Mouse (Mus musculus) left cerebral cortex, adult 9 months (tissue): ENCODE data around the gene Arcn1.
"Not testable (repeated sequence)": the region's sequence is repeated elsewhere in the genome, so short reads cannot be mapped to it uniquely, and the experiment has no call there.

ENCODE experiments used
- DNase-seq, 2 experiments: peaks; one replicate each; pipeline ENCODE4 v3.0.0; 2022; ENCODE audit warnings: low spot score in 2 of 2

Arcn1 gene

DNA sequence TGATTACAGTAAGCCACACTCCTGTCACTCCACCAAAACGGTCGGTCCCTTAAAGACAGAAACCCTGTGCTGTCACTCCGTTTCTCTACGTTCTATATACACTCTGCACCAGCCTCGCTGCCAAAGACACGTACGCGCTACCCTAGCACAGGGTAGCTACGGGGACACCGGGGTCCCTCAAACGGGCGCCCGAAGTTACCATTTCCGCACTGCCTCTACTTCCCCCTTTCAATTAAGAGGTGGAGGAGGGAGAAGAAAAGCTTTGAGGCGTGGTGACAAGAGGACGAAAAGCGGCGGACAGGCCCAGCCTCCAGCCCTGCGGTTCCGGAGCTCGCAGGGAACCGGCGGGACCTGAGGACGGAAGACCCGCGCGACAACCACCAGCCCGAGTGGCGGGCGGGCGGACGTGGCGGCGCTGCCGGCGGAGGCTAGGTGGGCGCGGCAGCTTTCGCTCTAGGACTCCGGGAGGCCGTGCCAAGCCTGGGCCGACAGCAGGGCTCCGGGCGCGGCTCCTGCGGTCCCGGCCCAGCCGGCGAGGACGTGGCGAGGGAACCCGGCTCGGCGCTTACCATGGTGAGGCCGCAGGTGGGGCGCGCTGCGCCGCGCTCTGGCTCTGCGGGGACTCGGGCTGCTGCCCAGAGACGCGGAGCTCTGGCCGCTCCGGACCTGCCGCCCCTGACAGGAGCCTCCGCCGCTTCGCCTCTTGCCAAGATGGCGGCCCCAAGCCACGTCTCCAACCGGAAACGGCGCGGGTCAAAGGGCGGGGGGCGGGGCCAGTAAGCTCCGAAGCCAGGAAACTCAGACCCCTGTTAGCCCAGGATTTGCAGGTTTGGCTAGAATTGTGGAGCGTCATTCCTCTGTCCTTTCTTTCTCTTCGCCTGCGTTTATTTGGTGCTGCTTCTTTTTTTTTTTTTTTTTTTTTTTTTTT, at the start of gene Arcn1, which contains the start of gene Ift46:
TSS of gene Arcn1 (minus strand) at position 745 of the 928 bp plus-strand sequence.
TSS of gene Ift46 (plus strand) at position 808 of the 928 bp plus-strand sequence.
- peak; percentile 50 to 76 for DNase-seq

DNA sequence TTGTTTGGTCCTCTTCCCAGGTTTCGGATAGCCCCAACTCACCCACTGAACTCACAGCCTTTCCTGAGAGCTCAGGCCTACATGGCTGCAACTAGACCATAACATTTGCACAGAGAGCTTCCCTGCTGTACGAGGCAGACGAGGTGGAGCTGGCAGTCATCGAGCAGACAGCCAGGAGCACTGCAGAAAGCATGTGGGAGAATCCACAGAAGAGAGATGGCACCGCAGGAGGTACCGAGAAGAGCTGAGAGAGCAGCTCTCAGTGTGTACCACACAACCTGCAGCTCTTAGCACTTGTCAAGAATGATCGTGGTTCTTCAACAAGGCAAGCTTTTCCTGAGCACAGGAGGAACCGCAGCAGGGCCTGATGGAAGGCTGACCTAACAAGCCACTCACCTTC, 46.5 kb upstream of the Arcn1 start:
- DNase-seq, result no peak

DNA sequence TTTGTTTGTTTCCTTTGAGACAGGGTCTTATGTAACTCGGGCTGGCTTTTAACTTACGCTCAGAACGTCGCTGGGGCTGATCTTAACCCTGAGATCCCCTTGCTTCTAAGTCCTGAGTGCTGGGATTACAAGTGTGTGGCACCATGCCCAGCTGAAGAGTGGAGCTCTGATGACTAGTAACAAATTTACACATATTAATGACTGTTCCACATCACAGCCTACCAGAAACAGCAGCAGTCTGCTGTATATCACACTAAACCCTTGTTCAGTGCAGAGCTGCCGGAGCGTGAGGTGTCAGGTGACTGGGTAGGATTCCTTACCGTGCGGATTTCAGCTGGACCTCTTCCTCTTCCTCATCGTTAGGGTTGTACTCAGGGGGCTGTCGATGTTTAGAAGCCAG, 42.7 kb upstream of the Arcn1 start:
- DNase-seq, result no peak

DNA sequence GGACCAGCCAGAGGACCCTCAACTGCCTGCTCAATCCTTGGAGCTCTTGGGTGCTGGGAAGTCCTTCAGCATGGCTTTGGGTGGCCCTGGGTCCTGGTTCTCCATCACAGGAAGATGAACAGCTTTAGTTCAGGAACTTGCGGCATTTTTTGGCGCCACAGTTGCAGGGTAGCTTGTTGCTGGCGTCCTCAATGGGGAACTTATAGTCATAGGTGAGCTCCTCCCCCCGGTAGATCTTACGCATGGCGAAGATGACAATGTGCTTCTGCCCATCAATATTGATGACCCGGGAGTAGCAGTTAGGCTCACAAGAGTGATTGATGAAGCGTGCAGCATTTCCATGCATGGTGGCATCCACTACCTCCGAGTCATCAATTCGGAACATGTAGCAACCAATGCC, 40.1 kb upstream of the Arcn1 start:
- no peak for DNase-seq

DNA sequence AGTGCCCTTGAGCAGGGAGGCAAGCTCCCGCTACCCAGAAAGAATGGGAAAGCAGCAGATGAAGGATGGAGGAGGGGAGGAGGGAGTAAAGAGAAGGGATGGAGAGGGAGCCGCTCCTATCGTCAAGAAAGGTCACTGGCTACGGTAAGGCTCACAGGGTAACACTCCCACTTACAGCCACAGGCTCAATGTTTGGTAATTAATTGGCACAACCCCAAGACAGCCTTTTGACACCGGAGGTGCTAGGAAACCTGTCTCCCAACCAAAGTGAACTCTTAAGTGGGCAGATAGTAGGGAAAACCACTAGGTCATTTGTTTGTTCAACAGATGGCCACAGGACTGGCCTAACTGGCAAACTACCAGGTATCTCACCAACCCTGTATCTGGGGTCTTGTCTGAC, 39.5 kb upstream of the Arcn1 start:
- DNase-seq, result no peak

DNA sequence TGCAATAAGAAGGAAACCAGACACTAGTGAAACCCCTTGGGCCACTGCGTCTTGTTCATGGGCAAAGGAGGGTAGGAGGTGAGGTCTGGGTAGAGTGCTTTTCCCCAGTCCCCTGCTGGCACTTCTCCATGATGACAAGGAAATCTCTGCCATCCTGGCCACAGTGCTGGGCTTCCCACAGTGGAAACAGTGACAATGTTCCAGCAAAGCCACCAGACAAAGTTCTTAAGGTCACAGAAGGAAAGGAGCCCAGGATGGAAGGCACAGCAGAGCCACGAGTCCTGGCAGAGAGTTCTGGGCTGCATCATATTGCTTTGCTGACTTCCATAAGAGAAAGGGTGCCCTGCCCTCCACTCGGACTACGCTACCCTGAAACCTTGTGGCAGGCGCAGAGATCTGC, 37.9 kb upstream of the Arcn1 start:
- no peak for DNase-seq

DNA sequence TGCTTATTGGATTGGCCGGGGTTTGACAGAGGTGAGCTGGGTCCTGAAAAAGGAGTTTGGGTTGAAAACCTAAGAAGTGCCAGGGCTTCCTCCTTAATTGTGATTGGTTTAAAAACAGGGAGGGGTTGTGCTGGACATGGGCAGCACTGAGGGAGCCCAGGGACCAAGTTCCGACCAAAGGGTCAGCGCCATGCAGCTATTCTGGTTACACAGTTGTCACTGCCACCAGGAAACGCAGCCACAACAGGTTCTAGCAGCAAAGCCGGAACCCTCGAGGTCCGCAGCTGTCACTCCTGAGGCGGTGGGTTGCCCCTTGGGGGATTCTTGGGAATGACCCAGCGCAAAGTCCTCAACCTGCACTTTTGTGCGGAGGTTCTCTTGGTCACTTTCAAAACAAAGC, 37.0 kb upstream of the Arcn1 start:
- DNase-seq, result no peak

DNA sequence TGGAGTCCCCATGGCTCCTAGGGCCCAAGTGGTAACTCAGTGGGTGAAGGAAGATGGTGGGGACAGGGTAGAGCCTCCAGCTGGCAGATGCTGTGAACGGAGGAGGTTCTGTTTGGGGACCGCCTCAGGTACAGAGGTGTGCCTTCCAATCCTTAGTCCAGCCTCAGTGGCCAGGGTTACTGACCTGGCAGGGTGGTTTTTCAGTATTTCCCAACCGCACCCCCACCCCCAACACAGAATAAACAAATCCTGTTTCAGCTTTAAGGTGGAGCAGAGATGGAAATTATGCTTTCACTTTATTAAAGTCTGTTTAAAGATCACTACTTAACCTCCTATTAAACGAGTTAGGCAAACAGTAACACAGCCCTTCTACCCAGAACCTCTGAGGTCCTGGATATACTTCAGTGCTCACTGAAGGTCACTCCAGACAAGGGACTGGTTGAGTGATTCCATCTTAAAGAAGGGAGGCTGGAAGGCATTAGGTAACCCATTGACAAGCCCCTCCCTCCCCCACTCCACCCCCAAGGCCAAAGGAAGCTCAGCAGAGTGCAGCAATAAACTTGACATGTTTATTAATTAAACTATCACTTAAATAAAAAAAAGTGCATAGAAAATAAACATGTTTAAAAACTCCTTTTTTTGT, 35.3 kb upstream of the Arcn1 start, which contains the start of gene Ttc36:
TSS of gene Ttc36 (minus strand) at position 265 of the 643 bp plus-strand sequence.
- DNase-seq, result no peak

DNA sequence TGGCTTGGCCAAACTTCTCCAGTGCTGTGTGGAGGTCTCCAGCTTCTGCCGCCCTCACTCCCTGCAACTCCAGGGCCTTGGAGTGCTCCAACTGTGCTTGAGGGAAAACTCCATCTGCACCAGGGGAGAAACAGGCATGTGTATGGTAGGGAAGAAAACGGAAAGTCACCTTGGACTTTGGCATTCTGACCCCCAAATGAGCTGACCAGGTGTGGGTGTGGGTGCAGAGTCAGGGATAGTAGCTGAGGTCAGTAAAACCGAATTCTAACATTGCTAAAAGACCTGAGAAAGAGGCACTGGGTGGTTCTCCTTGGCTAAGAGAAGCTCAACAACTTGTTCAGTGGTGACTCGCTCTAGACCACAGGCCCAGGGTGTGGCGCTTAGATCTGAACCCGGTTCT, 34.0 kb upstream of the Arcn1 start:
- no peak for DNase-seq

DNA sequence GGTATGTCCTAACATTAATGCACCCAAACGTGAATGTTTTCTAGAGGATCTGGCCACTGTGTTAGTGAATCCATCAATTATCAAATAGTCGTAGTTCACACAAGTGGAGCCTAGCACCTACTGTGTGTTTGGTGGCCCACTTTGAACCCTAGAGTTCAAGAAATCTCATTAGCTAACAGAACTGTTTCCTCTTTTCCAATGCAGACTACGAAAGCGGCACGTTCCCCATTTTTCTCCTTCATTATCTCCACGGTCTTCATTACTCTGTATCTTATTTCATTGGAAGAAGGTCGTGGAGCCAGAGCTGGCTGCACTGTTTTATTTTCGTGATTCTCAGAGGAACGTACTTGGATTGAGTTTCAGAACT, 32.3 kb upstream of the Arcn1 start:
- no peak for DNase-seq

DNA sequence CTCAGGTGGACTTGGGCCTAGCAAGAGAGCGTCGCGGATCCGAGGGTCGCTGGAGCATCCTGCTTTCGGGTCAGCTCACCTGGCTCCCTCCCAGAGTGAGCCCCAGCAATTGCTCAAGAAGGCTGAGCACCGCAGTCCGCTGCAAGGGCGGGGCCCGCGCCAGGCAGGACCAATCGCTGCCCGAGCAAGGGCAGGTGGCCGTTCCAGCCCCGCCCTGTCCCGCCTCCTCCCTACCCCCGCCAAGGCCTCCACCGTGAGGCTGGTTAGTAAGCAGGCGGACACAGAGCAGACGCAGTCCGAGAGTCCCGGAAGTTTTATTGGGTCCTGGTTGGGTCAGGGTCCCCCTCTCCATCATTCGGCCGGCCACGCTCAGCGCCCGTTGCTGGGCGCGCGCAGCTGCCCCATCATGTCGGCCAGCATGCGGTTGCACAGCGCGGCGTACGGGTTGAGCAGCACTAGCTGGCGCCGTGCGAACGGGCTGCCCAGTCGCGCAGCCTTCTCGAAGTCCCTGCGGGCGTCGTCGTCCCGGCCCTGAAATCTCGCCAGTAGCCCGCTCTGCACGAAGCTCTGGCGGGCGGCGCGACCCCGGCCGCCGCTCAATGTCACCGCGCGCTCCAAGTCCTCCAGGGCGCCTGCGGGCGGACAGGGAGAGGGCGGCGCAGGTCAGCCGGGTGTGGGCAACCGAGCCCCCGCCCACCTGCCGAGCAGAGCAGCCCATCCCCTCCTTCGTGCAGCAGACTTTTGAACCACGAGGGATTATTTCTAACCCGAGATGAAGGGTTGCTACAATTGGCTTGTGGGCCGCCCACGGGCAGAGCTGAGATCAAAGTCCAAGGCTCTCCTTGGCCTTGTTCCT, 31.7 kb upstream of the Arcn1 start, which contains the start of gene Tmem25:
TSS of gene Tmem25 (minus strand) at position 206 of the 856 bp plus-strand sequence.
- peak; percentile 62 to 88 for DNase-seq

DNA sequence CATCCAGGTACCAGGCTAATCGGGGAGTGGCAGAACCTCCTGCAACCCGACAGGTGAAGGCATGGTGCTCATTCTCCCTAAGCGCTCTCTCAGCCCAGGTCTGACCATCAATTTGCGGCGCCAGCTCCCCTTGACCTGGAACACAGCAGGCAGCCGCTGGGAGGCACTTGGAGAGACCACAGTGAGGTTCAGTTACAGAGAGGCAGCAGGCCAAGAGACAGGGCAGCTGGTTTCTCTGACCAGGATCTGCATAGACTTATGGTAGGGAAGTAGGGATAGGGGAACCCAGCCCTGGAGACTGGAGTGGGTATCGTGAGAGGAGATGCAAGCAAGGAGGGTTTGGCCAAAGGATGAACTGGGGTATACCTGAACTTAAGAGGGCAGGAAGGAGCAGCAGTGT, 30.7 kb upstream of the Arcn1 start:
- no peak for DNase-seq

DNA sequence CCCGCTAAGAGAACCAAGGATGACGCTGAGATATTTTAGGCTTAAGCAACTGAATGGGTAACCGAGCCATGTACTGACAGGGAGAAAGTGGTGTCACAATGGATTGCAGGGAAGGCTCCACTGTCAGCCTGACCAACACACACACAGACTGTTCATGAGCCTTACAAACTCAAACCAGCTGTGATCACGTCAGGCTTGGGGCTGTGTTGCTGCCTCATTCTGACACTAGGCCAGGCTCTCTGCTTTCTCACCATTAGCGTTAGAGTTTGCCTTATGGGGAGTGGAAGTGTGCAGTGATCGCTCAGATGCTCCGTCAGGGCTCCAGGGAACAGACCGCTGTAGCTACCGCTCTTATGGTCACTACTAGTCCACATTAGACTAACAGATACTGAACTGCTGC, 25.2 kb upstream of the Arcn1 start:
- DNase-seq, result no peak

DNA sequence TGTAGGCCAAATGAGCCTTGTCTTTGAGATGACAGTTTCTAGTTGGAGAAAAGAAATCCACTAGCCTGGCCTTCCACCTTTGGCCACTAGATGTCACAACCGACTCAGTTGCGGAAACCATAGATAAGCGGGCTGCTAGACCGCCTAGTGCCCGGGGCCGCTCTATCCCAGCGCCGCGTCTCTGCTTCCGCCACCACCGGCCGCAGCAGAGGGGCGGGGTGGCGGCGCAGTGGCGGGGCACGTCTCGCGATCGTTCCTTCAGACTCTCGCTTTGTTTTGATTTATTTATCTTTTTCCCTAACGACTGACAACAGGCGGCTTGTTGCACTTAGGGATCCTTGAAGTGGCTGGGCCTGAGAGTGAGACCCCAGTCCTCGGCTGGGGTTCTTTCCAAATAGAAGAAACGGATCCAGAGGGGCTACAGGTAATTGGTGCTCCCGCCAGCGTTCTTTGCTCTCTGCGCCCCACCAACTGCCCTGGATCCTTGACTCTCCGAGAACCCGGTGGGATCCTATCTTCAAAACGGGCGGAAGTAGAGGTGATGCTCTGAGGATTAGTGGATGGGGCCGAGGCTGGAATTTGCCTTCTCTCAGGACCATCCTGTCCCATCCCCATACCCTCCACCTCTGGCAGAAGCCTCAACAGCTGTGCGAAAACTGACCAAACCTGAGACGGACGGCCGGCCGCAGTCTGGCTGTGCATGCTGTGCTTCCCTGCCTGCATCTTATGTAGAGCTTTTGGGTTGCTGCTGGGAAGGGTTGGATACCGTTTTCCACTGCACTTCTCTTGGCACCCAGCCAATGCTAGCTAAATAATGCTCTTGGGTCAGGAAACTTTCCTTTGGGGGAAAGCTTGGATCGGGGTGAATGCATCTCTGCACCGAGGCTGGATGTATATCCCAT, 5.4 kb upstream of the Arcn1 start:
- peak; percentile 82 to 97 for DNase-seq

DNA sequence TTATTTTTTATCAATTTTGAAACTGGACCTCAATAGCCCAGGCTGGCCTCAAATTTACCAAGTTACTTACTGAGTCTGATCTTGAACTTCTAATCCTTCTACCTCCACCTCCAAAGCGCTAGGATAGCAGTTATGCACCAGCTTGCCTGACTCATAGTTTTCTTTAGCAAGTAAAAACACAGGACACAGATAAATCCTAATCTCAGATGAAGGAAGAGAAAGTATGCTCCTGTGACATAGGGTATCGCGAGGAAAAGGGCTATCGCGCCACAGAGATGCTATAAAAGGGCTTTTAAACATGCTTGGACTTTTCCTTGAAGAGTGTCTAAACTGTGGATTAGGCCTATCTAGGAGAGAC, 4.7 kb upstream of the Arcn1 start:
- no peak for DNase-seq

DNA sequence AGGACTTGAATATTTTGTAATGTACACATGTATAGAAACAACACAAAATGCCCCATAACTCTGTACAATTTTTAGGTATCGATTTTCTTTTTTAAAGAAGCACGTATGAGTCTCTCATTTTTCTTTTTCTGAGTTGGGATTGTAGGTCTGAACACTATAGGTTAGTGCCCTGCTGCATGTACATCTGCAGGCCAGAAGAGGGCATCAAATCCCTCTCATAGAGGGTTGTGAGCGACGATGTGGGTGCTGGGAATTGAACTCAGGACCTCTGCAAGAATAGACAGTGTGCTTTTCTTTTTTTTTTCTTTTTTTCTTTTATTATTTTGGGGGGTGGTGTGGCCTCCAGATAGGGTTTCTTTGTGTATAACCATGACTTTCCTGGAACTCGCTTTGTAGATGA, 3.7 kb upstream of the Arcn1 start:
- no peak for DNase-seq

DNA sequence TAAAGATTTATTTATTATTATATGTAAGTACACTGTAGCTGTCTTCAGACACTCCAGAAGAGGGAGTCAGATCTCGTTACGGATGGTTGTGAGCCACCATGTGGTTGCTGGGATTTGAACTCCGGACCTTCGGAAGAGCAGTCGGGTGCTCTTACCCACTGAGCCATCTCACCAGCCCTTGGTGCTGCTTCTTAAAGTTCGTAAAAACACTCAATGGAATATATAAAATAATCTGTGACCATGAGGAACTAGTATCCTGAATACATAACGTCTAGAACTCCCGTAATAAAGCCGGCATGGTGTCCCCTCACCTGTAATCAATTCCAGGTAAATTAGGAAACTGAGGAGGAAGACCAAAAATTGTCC, 367 bp upstream of the Arcn1 start:
- not testable (repeated sequence) for DNase-seq

DNA sequence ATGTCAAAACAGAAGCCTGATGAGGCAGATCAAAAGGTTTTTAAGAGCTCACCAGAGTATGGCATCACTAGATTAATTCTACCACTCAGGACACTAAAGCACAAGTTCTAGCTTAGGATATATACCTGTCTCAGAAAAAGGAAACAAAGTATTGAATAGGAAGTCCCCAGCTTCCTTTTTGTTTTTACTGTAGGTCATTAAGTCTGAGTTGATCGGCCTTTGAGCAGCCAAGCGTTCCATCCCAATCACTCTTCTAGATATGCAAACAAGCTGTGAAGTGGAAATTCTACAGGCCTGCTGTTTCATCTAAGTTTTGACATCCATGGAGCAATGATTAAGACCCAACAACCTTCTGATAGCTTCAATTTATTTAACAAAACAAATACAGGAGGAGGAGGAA, 6.8 kb downstream of the Arcn1 start:
- DNase-seq, result no peak

DNA sequence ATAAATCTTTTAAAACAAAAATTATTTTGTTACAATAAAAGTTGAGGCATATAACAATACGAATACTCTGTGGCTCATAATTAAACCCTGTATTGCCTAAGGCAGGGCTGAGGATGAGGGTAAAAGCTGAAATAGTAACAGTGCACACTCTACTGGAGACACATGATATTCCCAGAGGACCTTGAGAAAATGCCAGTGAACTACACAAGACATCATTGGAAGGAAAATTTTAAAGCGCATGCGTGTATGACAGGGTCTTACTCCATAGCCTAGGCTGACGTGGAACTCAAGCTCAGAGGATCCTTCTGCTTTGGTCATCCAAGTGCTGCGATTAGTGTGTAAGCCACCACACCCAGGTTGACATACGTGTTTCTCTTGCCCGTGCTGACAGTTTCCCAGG, 19.2 kb downstream of the Arcn1 start:
- DNase-seq, result no peak

DNA sequence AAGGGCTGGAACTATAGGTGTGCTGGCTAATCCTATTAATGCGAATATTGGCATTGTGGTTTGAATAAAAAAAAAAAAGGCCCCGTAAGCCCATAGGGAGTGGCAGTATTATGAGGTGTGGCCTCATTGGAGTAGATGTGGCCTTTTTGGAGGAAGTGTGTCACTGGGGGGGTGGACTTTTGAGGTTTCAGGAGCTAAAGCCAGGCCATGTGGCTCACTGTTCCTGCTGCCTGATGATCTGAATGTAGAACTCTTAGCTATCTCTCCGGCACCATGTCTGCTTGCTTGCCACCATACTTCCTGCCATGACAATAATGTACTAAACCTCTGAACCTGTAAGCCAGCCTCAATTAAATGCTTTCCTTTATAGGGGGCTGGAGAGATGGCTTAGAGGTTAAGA, 20.3 kb downstream of the Arcn1 start:
- no peak for DNase-seq

DNA sequence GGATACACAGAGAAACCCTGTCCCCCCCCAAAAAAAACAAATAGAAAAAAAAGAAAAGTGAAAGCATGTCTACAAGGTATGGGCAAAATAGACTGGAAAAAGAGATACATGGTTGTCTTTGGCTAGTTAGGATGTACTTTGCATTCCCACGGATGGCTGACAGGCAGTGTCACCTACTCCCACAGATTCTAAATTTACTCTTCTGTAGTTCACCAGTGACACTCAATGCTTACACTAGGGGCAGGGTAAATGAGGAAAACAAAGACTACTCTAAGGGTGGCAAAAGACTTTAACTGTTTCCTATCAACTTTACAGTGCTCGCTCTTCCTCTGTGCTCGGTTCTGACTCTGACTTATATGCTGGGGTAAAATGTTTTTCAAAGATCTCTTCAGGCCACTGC, 21.0 kb downstream of the Arcn1 start:
- no peak for DNase-seq
